Mouse (Mus musculus) embryonic fibroblast, embryonic 13.5 days (primary cell): ENCODE data around the gene Ar.

ENCODE experiments used
- CTCF ChIP-seq: IDR thresholded peaks from 2 replicates; pipeline ENCODE4 v1.5.1; 2011; ENCODE audit warnings: mild to moderate bottlenecking, control low read depth, low read length, moderate library complexity, borderline replicate concordance; ENCODE audit not compliant: insufficient read depth
- POLR2A ChIP-seq: IDR thresholded peaks from 2 replicates; pipeline ENCODE4 v1.6.1; 2011; ENCODE audit warnings: low read depth, mild to moderate bottlenecking, control low read depth, low read length, moderate library complexity

DNA sequence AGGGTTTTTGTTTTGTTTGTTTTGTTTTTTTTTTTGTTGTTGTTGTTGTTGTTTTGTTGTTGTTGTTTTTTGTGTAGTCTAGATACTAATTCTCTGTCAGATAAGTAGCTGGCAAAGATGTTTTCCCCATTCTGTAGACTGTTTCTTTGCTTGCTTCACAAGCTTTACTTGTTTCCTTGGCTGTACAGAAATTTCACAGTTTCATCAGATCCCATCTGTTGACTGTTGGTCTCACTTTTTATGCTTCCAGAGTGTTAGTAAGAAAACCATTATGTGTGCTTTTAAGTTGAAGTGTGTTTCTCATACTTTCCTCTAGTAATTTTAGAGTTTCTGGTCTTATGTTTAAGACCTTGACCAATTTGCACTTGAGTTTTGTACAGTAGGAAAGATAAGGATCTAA lies 41.2 kb downstream of the Ar start:
- TF ChIP-seq CTCF (no peak), POLR2A (no peak)
